In the genomic region with DNA sequence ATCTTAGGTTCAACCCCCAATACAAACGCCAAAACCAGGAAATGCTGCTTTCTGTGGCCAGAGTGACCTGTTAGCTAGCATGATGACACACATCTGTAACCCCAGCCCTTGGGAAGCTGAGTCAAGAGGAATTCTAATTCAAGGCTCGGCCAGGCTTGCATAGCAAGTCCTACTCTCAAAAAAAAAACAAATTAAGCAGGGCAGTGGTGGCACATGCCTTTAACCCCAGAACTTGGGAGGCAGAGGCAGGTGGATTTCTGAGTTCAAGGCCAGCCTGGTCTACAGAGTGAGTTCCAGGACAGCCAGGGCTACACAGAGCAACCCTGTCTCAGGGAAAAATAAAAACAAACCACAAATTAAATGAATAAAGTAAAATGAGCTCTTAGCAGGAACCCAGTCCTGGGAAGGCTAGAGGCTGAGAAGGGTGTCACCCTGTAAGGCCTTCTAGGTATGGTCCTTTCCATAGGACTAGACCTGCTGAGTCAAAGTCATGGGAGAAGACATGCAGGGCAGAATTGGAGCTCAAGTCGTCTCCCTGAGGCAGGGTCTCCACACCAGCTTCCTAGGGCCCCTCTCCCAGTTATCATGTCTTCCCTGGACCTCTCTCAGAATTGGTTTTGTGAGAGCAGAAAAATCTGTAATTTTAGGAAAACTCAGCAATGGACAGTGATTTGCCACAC, we compare ENCODE assay signal across 8 mouse cellular contexts. TPM values are rescaled to one million over a fixed set of nuclear protein-coding genes. Genes with fewer than 3 reads are reported as not detected.
DNase-seq lines count a peak whose midpoint lies in the region; ATAC-seq and TF ChIP-seq lines count a peak whose summit lies in the region.
"Had no signal": no experiment of that assay in that cellular context is flagged by ENCODE, and none has a peak within 500 bp of the region (broad histone marks: within the 10 kb centered on the region; RNA-seq: fewer than 3 reads in every experiment).

No protein-coding gene starts in this region.

- peak overlapping the region; percentile 87 for H3K4me2 ChIP-seq in heart, embryonic 13.5 days
- H3K4me2 ChIP-seq in lung, postnatal 0 days (replicated peaks; ENCODE audit: low read depth, low read length) = no peak overlapping the region
- no peak overlapping the region for H3K4me2 ChIP-seq in stomach, embryonic 15.5 days
- H3K4me2 ChIP-seq: hindbrain, embryonic 12.5 days had no signal

- peaks cover 68% of the 10 kb centered on the region for H3K4me1 ChIP-seq in heart, embryonic 13.5 days
- H3K4me1 ChIP-seq in lung, postnatal 0 days (ENCODE audit: insufficient read depth, low read depth, low read length) = peaks cover 25% of the 10 kb centered on the region; the same call in 1 of the 2 replicates
- peaks cover 24% of the 10 kb centered on the region for H3K4me1 ChIP-seq in stomach, embryonic 15.5 days

- no peak for TF ChIP-seq CTCF in lung, postnatal 0 days (IDR thresholded peaks at IDR 0.05)

- no peaks in the 10 kb centered on the region for H3K27me3 ChIP-seq in heart, embryonic 13.5 days (replicated peaks)
- H3K27me3 ChIP-seq in lung, postnatal 0 days (replicated peaks; ENCODE audit: insufficient read depth, low read length) = no peaks in the 10 kb centered on the region
- H3K27me3 ChIP-seq in stomach, embryonic 15.5 days (replicated peaks) = no peaks in the 10 kb centered on the region
- H3K27me3 ChIP-seq: hindbrain, embryonic 12.5 days had no signal

- 77% methylated on average over 3 of the region's 3 CpGs for WGBS in heart, embryonic 13.5 days
- 64% methylated on average over 3 of the region's 3 CpGs for WGBS in lung, postnatal 0 days
- WGBS in stomach, embryonic 15.5 days = 69% methylated on average over 3 of the region's 3 CpGs

- no peak for DNase-seq in heart, postnatal 10 days
- DNase-seq in lung, postnatal 0 days (ENCODE audit: low spot score) = no peak
- no peak for DNase-seq in lung, postnatal 10 days
- DNase-seq in adipocyte (ENCODE audit: low spot score) = peak; percentile 72
- no peak for DNase-seq in gastrocnemius, adult 8-10 months (ENCODE audit: low spot score in 2 of 2)

- peak overlapping the region; percentile 72 for H3K9ac ChIP-seq in heart, embryonic 13.5 days
- H3K9ac ChIP-seq in lung, postnatal 0 days (replicated peaks; ENCODE audit: low read depth) = no peak overlapping the region
- H3K9ac ChIP-seq in stomach, embryonic 15.5 days = no peak overlapping the region
- H3K9ac ChIP-seq: hindbrain, embryonic 12.5 days had no signal

- peak overlapping the region; percentile 6 for H3K4me3 ChIP-seq in heart, embryonic 13.5 days
- no peak overlapping the region for H3K4me3 ChIP-seq in lung, postnatal 0 days (ENCODE audit: low read depth, low read length)
- H3K4me3 ChIP-seq in stomach, embryonic 15.5 days (replicated peaks) = no peak overlapping the region
- H3K4me3 ChIP-seq: hindbrain, embryonic 12.5 days had no signal

- intact Hi-C loops in heart, postnatal 10 days (cut with DNase I) = no loop called here

- no peaks in the 10 kb centered on the region for H3K9me3 ChIP-seq in heart, embryonic 13.5 days
- no peaks in the 10 kb centered on the region for H3K9me3 ChIP-seq in lung, postnatal 0 days (ENCODE audit: low read length)
- no peaks in the 10 kb centered on the region for H3K9me3 ChIP-seq in stomach, embryonic 15.5 days
- H3K9me3 ChIP-seq: hindbrain, embryonic 12.5 days had no signal

- ATAC-seq in heart, embryonic 13.5 days (ENCODE audit: extremely low read depth, insufficient number of reproducible peaks, low FRiP score, low TSS enrichment) = no peak
- ATAC-seq in lung, postnatal 0 days = no peak
- no peak for ATAC-seq in stomach, embryonic 15.5 days (ENCODE audit: insufficient read depth, low FRiP score, low read depth)

- no peak for TF ChIP-seq EP300 in lung, postnatal 0 days (IDR thresholded peaks at IDR 0.05)

- H3K36me3 ChIP-seq in heart, embryonic 13.5 days = peaks cover 14% of the 10 kb centered on the region
- H3K36me3 ChIP-seq in lung, postnatal 0 days (ENCODE audit: insufficient read depth, low read length) = peaks cover 10% of the 10 kb centered on the region
- H3K36me3 ChIP-seq in stomach, embryonic 15.5 days = peaks cover 10% of the 10 kb centered on the region; the same call in 1 of the 2 replicates

- peak overlapping the region; percentile 83 for H3K27ac ChIP-seq in heart, embryonic 13.5 days (replicated peaks)
- peak overlapping the region; percentile 66 for H3K27ac ChIP-seq in lung, postnatal 0 days (ENCODE audit: low read length)
- H3K27ac ChIP-seq in stomach, embryonic 15.5 days = peak overlapping the region; percentile 41; the same call in 1 of the 2 replicates
- H3K27ac ChIP-seq: hindbrain, embryonic 12.5 days had no signal

RNA-seq across cellular contexts. Expression of gene Mgat4b, which starts 1.5 kb away (rescaled TPM):
- polyA plus RNA-seq in heart, embryonic 13.5 days (2015; fragmentation: Nextera tagmentation; extraction: Ambion mirVana) = 22.2 and 25.2 TPM in 2 replicates
- 100 to 1,000 TPM; 122 to 127 TPM for total RNA-seq in heart, postnatal 10 days (2021)
- 43.4 and 44.4 TPM in 2 replicates for polyA plus RNA-seq in lung, postnatal 0 days (2015; fragmentation: Nextera tagmentation; extraction: Ambion mirVana)
- polyA plus RNA-seq in stomach, embryonic 15.5 days (2015; fragmentation: Nextera tagmentation; extraction: Ambion mirVana) = 29.1 and 29.7 TPM in 2 replicates
- total RNA-seq in gastrocnemius, adult 8-10 months (2022) = 10 to 100 TPM; 40.4 to 49.2 (median 44.9) TPM

RNA-seq across cellular contexts. Expression of gene Sqstm1, which starts 1.6 kb away (rescaled TPM):
- polyA plus RNA-seq in heart, embryonic 13.5 days (2015; fragmentation: Nextera tagmentation; extraction: Ambion mirVana) = 265 and 277 TPM in 2 replicates
- 100 to 1,000 TPM; 239 to 247 TPM for total RNA-seq in heart, postnatal 10 days (2021)
- polyA plus RNA-seq in lung, postnatal 0 days (2015; fragmentation: Nextera tagmentation; extraction: Ambion mirVana) = 405 and 426 TPM in 2 replicates
- 224 and 229 TPM in 2 replicates for polyA plus RNA-seq in stomach, embryonic 15.5 days (2015; fragmentation: Nextera tagmentation; extraction: Ambion mirVana)
- 100 to 1,000 TPM; 494 to 615 (median 543) TPM for total RNA-seq in gastrocnemius, adult 8-10 months (2022)

RNA-seq across cellular contexts. Expression of gene Ltc4s, which starts 26.2 kb away (rescaled TPM):
- polyA plus RNA-seq in heart, embryonic 13.5 days (2015; fragmentation: Nextera tagmentation; extraction: Ambion mirVana) = 1.1 and 2.9 TPM in 2 replicates
- total RNA-seq in heart, postnatal 10 days (2021) = 1 to 10 TPM; 5.0 to 5.9 TPM
- 21.8 and 21.9 TPM in 2 replicates for polyA plus RNA-seq in lung, postnatal 0 days (2015; fragmentation: Nextera tagmentation; extraction: Ambion mirVana)
- 3.7 and 4.5 TPM in 2 replicates for polyA plus RNA-seq in stomach, embryonic 15.5 days (2015; fragmentation: Nextera tagmentation; extraction: Ambion mirVana)
- total RNA-seq in gastrocnemius, adult 8-10 months (2022) = 1 to 10 TPM; 1.2 to 3.1 (median 2.4) TPM

RNA-seq across cellular contexts. Expression of gene Mrnip, which starts 38.0 kb away (rescaled TPM):
- 12.8 and 13.0 TPM in 2 replicates for polyA plus RNA-seq in heart, embryonic 13.5 days (2015; fragmentation: Nextera tagmentation; extraction: Ambion mirVana)
- 1 to 10 TPM; 6.0 TPM for total RNA-seq in heart, postnatal 10 days (2021)
- polyA plus RNA-seq in lung, postnatal 0 days (2015; fragmentation: Nextera tagmentation; extraction: Ambion mirVana) = 6.9 and 9.0 TPM in 2 replicates
- polyA plus RNA-seq in stomach, embryonic 15.5 days (2015; fragmentation: Nextera tagmentation; extraction: Ambion mirVana) = 10.5 and 13.0 TPM in 2 replicates
- total RNA-seq in gastrocnemius, adult 8-10 months (2022) = 1 to 10 TPM; 2.4 to 2.9 (median 2.6) TPM
